Mouse (Mus musculus): ENCODE data around the gene Lrrc51. TPM values are rescaled to one million over a fixed set of nuclear protein-coding genes. Genes with fewer than 3 reads are reported as not detected.

Lrrc51 gene
- polyA plus RNA-seq, 1 experiment from 2014 or later, result 11.6 TPM

DNA sequence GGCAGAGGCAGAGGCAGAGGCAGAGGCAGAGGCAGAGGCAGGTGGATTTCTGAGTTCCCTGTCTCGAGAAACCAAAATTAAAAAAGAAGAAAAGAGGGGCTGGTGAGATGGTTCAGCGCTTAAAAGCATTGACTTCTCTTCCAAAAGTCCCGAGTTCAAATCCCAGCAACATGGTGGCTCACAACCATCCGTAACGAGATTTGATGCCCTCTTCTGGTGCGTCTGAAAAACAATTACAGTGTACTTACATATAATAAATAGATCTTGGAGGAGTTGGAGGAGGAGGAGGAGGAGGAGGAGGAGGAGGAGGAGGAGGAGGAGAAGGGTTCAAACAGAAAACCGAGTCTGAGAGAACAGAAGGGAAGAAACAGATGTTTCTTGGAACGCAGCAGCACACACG, 38.0 kb downstream of the Lrrc51 start:
- Histone ChIP-seq H3K36me3 (ENCODE audit: control insufficient read depth, insufficient read depth, low read length) (no peaks in the 10 kb centered on the region), H3K4me1 (ENCODE audit: control insufficient read depth, insufficient read depth, low read length) (no peaks in the 10 kb centered on the region), H3K9me3 (ENCODE audit: control insufficient read depth, low read depth, low read length) (no peaks in the 10 kb centered on the region), H3K27ac (ENCODE audit: low read length) (peak overlapping the region; percentile 86), H3K27me3 (ENCODE audit: control insufficient read depth, insufficient read depth, low read length) (no peaks in the 10 kb centered on the region), H3K4me3 (ENCODE audit: low read depth, low read length) (peak overlapping the region; percentile 46), H3K4me2 (replicated peaks; ENCODE audit: low read depth, low read length) (peak overlapping the region; percentile 18; the same call in 1 of the 2 replicates), H3K9ac (replicated peaks; ENCODE audit: low read depth, low read length) (no peak overlapping the region; the same call in 1 of the 2 replicates)
- ATAC-seq (ENCODE audit: insufficient number of reproducible peaks, insufficient read depth, low FRiP score, low read depth), result no peak
- 36% methylated on average over 9 of the region's 9 CpGs for WGBS

DNA sequence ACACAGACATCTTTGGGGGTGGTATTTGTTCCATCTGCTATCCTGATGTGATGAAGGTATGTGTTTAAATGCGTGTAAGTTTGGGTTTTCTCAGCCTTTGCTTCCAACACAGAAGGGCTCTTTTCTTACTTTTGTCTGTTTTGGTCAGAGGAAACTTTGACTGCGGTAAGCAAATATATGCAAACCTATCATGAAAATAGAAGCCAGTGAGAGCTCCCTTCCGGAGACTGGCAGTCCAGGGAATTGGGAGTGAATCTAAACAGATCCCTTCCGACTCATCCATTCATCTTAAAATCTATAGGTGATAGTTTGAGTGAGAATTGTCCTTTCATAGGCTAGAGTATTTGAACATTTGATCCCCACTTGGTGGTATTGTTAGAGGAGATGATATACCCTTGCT, 45.2 kb downstream of the Lrrc51 start:
- no peaks in the 10 kb centered on the region for H3K9me3 ChIP-seq (ENCODE audit: control insufficient read depth, low read depth, low read length)
- no peaks in the 10 kb centered on the region for H3K36me3 ChIP-seq (ENCODE audit: control insufficient read depth, insufficient read depth, low read length)
- no peak overlapping the region for H3K4me2 ChIP-seq (replicated peaks; ENCODE audit: low read depth, low read length)
- H3K9ac ChIP-seq (replicated peaks; ENCODE audit: low read depth, low read length), result no peak overlapping the region
- no peaks in the 10 kb centered on the region for H3K4me1 ChIP-seq (ENCODE audit: control insufficient read depth, insufficient read depth, low read length)
- no peak for ATAC-seq (ENCODE audit: insufficient number of reproducible peaks, insufficient read depth, low FRiP score, low read depth)
- WGBS, result 83% methylated on average over 4 of the region's 4 CpGs
- H3K27me3 ChIP-seq (ENCODE audit: control insufficient read depth, insufficient read depth, low read length), result no peaks in the 10 kb centered on the region
- no peak overlapping the region for H3K4me3 ChIP-seq (ENCODE audit: low read depth, low read length)
- H3K27ac ChIP-seq (ENCODE audit: low read length), result no peak overlapping the region

DNA sequence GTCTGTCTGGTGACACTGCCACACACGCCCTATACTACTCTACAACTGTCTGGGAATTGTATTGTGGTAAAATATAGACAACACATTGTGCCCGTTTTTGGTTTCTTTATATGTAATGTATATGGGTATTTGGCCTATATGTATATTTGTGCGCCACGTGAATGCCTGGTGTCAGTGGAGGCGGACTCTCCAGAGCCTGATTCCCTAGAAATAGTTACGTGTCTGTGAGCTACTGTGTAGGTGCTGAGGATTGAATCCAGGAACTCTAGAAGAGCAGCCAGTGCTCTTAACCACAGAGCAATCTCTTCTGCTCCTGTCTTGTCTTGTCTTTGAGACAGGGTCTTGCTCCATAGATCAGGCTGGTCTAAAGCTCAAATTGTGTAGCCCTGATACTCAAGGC, 47.4 kb downstream of the Lrrc51 start:
- Histone ChIP-seq H3K36me3 (ENCODE audit: control insufficient read depth, insufficient read depth, low read length) (no peaks in the 10 kb centered on the region), H3K9me3 (ENCODE audit: control insufficient read depth, low read depth, low read length) (no peaks in the 10 kb centered on the region), H3K4me2 (replicated peaks; ENCODE audit: low read depth, low read length) (no peak overlapping the region), H3K4me3 (ENCODE audit: low read depth, low read length) (no peak overlapping the region), H3K4me1 (ENCODE audit: control insufficient read depth, insufficient read depth, low read length) (no peaks in the 10 kb centered on the region), H3K27ac (ENCODE audit: low read length) (no peak overlapping the region), H3K9ac (replicated peaks; ENCODE audit: low read depth, low read length) (no peak overlapping the region), H3K27me3 (ENCODE audit: control insufficient read depth, insufficient read depth, low read length) (no peaks in the 10 kb centered on the region)
- 88% methylated on average over 6 of the region's 6 CpGs for WGBS
- ATAC-seq (ENCODE audit: insufficient number of reproducible peaks, insufficient read depth, low FRiP score, low read depth), result no peak

DNA sequence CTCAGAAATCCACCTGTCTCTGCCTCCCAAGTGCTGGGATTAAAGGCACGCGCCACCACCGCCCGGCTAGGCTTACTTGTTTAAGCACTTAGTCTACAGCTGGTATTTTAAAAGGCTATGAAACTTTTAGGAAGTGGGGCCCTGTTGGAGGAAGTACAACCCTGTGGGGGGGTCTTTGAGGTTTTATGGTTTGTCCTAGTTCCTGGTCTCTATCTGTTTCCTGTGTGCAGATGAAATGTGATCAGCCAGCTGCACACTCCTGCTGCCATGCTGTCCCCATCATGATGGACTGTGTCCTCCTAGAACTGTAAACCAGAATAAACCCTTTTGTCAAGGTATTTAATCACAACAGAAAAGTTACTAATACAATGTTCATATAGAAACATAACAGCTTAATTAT, 49.5 kb downstream of the Lrrc51 start:
- H3K4me2 ChIP-seq (replicated peaks; ENCODE audit: low read depth, low read length), result no peak overlapping the region
- H3K9me3 ChIP-seq (ENCODE audit: control insufficient read depth, low read depth, low read length), result no peaks in the 10 kb centered on the region
- H3K27me3 ChIP-seq (ENCODE audit: control insufficient read depth, insufficient read depth, low read length), result no peaks in the 10 kb centered on the region
- ATAC-seq (ENCODE audit: insufficient number of reproducible peaks, insufficient read depth, low FRiP score, low read depth), result no peak
- no peak overlapping the region for H3K27ac ChIP-seq (ENCODE audit: low read length)
- no peak overlapping the region for H3K4me3 ChIP-seq (ENCODE audit: low read depth, low read length)
- no peaks in the 10 kb centered on the region for H3K36me3 ChIP-seq (ENCODE audit: control insufficient read depth, insufficient read depth, low read length)
- WGBS, result 95% methylated on average over 4 of the region's 4 CpGs
- H3K9ac ChIP-seq (replicated peaks; ENCODE audit: low read depth, low read length), result no peak overlapping the region
- no peaks in the 10 kb centered on the region for H3K4me1 ChIP-seq (ENCODE audit: control insufficient read depth, insufficient read depth, low read length)

DNA sequence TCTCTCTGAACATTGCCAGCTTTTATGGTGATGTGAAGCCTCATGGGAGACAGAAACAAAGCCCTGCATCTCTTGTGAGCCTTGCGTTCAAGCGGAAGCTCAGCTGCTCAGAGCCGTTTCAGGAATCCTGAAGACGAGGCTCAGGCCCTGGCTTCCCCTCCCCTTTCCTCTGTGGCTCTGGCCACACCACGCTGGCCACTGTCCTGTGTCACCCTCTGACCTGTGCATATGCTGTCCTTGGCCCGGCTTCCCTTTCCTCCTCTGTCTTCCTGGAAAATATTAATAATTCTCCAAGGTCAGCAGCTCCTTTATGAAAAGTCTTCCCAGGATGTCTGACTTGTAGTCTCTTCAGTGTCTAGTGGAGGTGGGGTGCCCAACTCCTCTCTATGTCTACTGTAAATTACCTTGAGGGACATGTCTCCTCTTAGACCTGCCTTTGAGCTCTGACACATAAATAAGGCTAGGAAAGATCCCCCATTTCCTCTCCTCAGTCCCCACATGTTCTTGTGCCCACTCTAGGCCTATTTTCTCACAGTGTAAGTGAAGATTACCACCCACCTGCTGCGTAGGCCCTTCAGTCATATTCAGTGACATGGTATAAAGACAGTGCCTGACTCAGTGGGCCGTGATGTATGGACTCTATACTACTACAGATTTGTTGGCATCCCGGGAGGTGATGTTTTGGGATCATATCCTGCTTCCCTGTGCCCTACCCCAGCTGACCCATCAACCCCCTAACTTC, 51.1 kb downstream of the Lrrc51 start:
- Histone ChIP-seq H3K4me3 (ENCODE audit: low read depth, low read length) (no peak overlapping the region), H3K36me3 (ENCODE audit: control insufficient read depth, insufficient read depth, low read length) (no peaks in the 10 kb centered on the region), H3K9ac (replicated peaks; ENCODE audit: low read depth, low read length) (no peak overlapping the region), H3K27me3 (ENCODE audit: control insufficient read depth, insufficient read depth, low read length) (no peaks in the 10 kb centered on the region), H3K4me1 (ENCODE audit: control insufficient read depth, insufficient read depth, low read length) (no peaks in the 10 kb centered on the region), H3K4me2 (replicated peaks; ENCODE audit: low read depth, low read length) (no peak overlapping the region), H3K27ac (ENCODE audit: low read length) (no peak overlapping the region), H3K9me3 (ENCODE audit: control insufficient read depth, low read depth, low read length) (no peaks in the 10 kb centered on the region)
- no peak for ATAC-seq (ENCODE audit: insufficient number of reproducible peaks, insufficient read depth, low FRiP score, low read depth)
- WGBS, result 71% methylated on average over 9 of the region's 9 CpGs

DNA sequence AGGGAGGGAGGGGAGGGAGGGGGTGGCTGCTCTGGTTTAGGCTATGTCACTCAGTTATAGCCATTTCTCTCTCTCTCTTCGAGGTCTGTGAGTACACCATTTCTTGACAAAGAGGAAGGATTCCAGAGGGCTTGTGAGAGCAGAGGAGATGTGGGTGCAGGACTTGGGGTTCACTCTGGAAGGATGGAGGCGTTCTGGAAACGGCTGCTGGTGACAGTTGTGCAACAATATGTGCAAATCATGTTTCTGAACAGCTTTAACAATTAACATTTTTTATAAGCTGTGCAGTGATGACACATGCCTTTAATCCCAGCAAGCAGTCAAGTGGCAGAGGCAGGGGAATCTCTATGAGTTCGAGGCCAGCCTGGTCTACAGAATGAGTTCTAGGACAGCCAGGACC, 52.8 kb downstream of the Lrrc51 start:
- 75% methylated on average over 4 of the region's 4 CpGs for WGBS
- Histone ChIP-seq H3K27ac (ENCODE audit: low read length) (no peak overlapping the region), H3K4me3 (ENCODE audit: low read depth, low read length) (no peak overlapping the region), H3K4me2 (replicated peaks; ENCODE audit: low read depth, low read length) (no peak overlapping the region), H3K4me1 (ENCODE audit: control insufficient read depth, insufficient read depth, low read length) (no peaks in the 10 kb centered on the region), H3K36me3 (ENCODE audit: control insufficient read depth, insufficient read depth, low read length) (no peaks in the 10 kb centered on the region), H3K27me3 (ENCODE audit: control insufficient read depth, insufficient read depth, low read length) (no peaks in the 10 kb centered on the region), H3K9ac (replicated peaks; ENCODE audit: low read depth, low read length) (no peak overlapping the region), H3K9me3 (ENCODE audit: control insufficient read depth, low read depth, low read length) (no peaks in the 10 kb centered on the region)
- no peak for ATAC-seq (ENCODE audit: insufficient number of reproducible peaks, insufficient read depth, low FRiP score, low read depth)

DNA sequence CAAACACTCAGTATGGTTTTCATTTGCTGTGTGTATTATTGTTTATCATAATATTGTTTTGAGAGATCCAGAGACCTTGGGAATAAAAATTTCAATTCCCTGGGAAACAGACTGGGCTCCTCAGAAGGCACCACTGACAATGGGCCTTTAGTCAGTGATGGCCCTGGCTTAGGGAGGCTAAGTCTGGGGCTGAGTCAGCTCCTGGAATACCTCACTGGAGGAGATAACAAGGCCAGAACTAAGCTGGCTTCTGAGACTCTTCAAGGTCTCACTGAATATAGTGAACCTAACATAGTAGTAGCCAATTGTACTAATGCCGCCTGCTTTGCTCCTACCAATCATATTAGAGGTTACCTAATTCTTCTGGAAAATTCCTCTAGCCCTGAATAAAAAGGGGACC, 57.7 kb downstream of the Lrrc51 start:
- Histone ChIP-seq H3K36me3 (ENCODE audit: control insufficient read depth, insufficient read depth, low read length) (no peaks in the 10 kb centered on the region), H3K9me3 (ENCODE audit: control insufficient read depth, low read depth, low read length) (no peaks in the 10 kb centered on the region), H3K27me3 (ENCODE audit: control insufficient read depth, insufficient read depth, low read length) (no peaks in the 10 kb centered on the region), H3K9ac (replicated peaks; ENCODE audit: low read depth, low read length) (no peak overlapping the region), H3K27ac (ENCODE audit: low read length) (no peak overlapping the region), H3K4me3 (ENCODE audit: low read depth, low read length) (no peak overlapping the region), H3K4me2 (replicated peaks; ENCODE audit: low read depth, low read length) (no peak overlapping the region), H3K4me1 (ENCODE audit: control insufficient read depth, insufficient read depth, low read length) (no peaks in the 10 kb centered on the region)
- 97% methylated on average over 1 of the region's 1 CpGs for WGBS
- ATAC-seq (ENCODE audit: insufficient number of reproducible peaks, insufficient read depth, low FRiP score, low read depth), result no peak

DNA sequence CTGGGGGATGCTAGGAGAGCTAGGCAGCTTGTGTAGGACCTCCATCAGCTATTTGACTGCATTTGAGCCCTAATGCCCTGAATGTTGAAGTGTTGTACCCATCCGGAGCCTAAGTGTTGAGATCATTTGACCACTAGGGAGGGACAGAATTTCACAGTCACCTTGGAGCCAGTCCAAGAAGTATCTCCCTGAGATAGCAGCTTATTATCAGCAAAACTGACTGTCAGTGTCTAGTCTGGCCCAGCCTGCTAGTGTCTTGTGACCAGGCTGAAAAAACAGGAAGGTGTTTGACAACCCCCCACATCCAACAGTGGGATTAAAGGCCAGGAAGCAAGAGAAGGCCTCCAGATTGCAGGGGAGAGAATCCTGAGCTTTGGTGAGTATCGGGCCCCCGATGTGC, 62.4 kb downstream of the Lrrc51 start:
- 81% methylated on average over 3 of the region's 3 CpGs for WGBS
- ATAC-seq (ENCODE audit: insufficient number of reproducible peaks, insufficient read depth, low FRiP score, low read depth), result no peak
- Histone ChIP-seq H3K36me3 (ENCODE audit: control insufficient read depth, insufficient read depth, low read length) (no peaks in the 10 kb centered on the region), H3K9ac (replicated peaks; ENCODE audit: low read depth, low read length) (no peak overlapping the region), H3K27me3 (ENCODE audit: control insufficient read depth, insufficient read depth, low read length) (no peaks in the 10 kb centered on the region), H3K27ac (ENCODE audit: low read length) (no peak overlapping the region), H3K4me1 (ENCODE audit: control insufficient read depth, insufficient read depth, low read length) (no peaks in the 10 kb centered on the region), H3K4me2 (replicated peaks; ENCODE audit: low read depth, low read length) (no peak overlapping the region), H3K4me3 (ENCODE audit: low read depth, low read length) (no peak overlapping the region), H3K9me3 (ENCODE audit: control insufficient read depth, low read depth, low read length) (no peaks in the 10 kb centered on the region)

DNA sequence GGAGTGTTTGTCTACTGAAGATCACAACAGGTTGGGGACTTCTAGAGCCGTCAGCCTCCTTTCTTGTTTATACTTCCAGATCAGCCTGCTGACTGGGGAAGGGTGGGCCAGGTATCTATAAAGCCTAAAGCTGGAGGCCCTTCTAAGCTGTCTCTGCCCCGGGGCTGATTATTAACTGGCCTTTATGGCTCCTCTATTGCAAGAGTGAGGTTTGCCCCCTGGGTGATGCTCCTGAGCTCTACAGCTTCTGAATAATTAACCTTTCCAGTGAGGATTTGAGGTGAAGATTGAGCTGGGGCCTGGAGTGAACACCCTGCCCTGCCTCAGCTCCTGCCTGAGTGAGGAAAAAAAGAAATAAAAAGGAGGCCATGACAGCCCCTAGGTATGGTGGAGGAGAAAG, 63.1 kb downstream of the Lrrc51 start, which contains the start of gene Folr1:
Folr1 (minus strand) TSS at position 160 of the 400 bp plus-strand sequence.
- H3K4me3 ChIP-seq (ENCODE audit: low read depth, low read length), result no peak within 1 kb of the TSS
- H3K36me3 ChIP-seq (ENCODE audit: control insufficient read depth, insufficient read depth, low read length), result no peaks in the 10 kb centered on the region
- H3K4me1 ChIP-seq (ENCODE audit: control insufficient read depth, insufficient read depth, low read length), result no peaks in the 10 kb centered on the region
- H3K4me2 ChIP-seq (replicated peaks; ENCODE audit: low read depth, low read length), result no peak within 1 kb of the TSS
- H3K9ac ChIP-seq (replicated peaks; ENCODE audit: low read depth, low read length), result no peak within 1 kb of the TSS
- 62% methylated on average over 2 of the region's 2 CpGs for WGBS
- no peak within 1 kb of the TSS for H3K27ac ChIP-seq (ENCODE audit: low read length)
- ATAC-seq (ENCODE audit: insufficient number of reproducible peaks, insufficient read depth, low FRiP score, low read depth), result no peak
- no peaks in the 10 kb centered on the region for H3K9me3 ChIP-seq (ENCODE audit: control insufficient read depth, low read depth, low read length)
- H3K27me3 ChIP-seq (ENCODE audit: control insufficient read depth, insufficient read depth, low read length), result no peaks in the 10 kb centered on the region

Measured in stomach, embryonic 14.5 days (tissue).